Mouse (Mus musculus) cerebellum, adult 11 months (tissue): Measurements from ENCODE around the gene Lgi1.

Experiments used
- DNase-seq: peaks from one replicate; pipeline ENCODE4 v3.0.0; 2022

Gene Lgi1

GRCm38 (mm10) chr19:38263829-38264504 lies 369 bp upstream of the Lgi1 start:
- peak; percentile 67 for DNase-seq

DNA sequence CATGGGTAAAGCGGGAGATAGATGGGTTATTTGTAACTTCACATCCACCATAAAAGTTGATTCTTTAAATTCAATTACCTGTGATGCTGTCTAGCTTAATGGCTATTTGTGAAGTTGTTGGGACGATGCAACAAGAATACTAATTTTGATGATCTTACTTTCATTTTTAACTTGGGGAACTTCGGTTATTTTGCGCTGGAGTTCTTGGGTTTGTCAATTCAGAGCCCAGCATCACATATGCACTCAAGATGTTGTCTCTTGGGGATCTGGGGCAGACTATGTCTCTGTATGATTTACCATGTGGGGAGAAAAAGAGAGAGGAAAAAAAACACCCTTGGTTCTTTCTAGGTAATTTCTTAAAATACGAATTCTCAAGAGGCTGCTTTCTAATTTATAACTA lies 1.4 kb downstream of the Lgi1 start:
- no peak for DNase-seq

- DNase-seq = no peak
Observed at GRCm38 (mm10) chr19:38267469-38267868, 3.1 kb downstream of the Lgi1 start.

DNA sequence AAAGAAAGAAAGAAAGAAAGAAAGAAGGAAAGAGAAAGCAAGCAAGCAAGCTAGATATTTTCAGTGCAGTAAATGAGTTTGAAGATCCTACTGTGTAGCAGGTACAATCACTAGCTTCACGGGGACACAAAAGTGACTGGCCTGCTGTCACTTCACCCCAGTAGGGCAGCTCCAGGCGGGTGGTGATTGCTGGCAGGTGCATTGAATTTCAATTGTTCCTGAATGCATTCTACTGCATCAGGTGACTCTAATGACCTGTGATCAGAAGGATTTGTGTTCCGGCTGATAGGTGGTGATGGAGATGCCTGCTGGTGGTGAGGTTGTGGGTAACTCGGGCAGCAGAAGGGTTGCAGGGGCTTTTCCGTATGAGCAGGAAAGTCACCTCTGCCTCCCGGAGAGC lies 6.7 kb downstream of the Lgi1 start:
- no peak for DNase-seq

DNA sequence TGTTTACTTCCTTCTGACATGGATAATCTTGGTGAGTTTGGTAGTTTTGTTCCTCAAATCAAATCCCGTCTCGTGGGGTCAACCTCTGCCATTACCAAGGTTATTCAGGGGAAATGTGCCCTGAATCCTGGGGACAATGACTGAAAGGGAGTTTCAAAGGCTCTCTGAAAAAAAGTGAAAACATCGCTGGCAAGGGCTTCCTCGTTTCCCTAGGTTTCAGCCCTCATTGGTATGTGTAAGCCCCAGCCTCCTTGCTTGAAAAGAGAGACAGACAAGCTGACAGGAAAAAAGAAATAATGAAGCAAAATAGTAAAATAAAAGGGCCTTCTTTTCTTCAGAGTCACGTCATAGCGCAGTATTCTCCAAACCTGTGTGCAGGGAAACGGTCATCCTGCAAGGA lies 9.5 kb downstream of the Lgi1 start:
- no peak for DNase-seq

DNA sequence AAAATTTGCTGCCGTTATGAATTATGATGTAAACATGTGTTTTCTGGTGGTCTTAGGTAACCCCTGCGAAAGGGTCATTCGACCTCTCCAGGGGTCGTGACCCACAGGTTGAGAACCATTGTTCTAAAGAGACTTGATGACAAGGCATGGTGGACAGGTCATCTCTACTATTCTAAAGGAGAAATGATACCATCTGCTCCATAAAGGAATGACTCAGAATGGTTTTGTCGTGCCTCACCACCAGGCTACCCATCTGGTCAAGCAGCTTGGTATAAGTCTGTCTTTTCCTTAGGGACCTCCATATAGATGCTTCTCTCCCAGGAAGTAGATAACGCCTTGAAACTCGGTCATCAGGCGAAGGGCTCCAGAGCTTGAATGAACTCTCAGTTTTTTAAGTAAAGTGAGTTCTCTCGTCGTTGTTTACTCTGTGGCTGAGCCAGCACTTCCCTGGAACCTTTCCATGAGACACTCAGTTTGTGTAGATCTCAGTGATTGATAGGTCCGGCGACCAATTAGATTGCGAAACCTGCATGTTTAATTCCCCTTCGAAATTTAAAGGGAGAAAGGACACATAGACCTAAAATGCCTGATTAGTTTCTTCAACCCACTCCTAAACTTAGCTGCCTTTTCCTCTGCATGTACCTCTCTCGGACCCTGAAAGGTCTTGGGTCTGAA lies 10.5 kb downstream of the Lgi1 start:
- DNase-seq = no peak

- no peak for DNase-seq
Observed at GRCm38 (mm10) chr19:38276226-38276625, 11.9 kb downstream of the Lgi1 start.

DNA sequence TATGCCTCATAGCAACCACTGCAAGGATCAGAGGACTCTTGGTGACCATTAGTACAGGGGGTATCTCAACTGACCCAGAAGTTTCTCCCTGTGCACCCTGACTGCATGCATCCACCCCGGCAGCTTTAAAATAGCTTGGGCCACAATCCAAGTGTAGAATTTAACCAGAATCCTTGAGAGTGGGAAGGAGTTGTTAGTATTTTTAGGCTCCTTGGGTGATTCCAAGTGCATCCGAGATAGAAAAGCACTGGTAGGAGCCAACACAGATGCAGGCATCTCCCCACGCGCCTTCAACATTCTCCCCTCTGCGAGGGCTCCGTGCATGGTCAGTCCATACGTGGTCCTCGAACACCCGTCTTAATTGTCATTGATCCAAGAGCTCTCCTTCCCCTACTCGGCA lies 15.9 kb downstream of the Lgi1 start:
- DNase-seq = no peak

- DNase-seq = no peak
Observed at GRCm38 (mm10) chr19:38282407-38282806, 18.1 kb downstream of the Lgi1 start.

- DNase-seq = no peak
Observed at GRCm38 (mm10) chr19:38288556-38288955, 24.2 kb downstream of the Lgi1 start.

GRCm38 (mm10) chr19:38291432-38291831 lies 27.1 kb downstream of the Lgi1 start:
- DNase-seq = no peak

- DNase-seq = no peak
Observed at GRCm38 (mm10) chr19:38298018-38298626, 33.8 kb downstream of the Lgi1 start.

DNA sequence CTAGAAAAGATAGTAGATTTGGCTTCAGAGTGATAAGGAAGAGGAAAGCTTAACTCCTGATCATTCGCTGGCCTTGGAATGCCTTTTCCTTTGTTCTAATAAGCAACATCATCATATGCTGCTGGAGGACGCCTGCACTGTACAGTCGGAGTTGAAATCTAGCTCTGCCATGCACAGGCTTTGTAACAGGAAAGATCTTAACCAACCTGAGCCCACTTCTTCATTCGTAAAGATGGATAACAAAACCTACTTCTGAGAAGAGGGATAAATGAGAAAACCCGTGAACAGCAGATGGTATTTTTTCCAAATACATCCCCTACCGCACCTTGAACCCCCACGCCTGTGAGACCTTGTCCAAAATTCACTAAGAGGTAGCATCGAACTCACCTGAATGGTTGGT lies 43.8 kb downstream of the Lgi1 start:
- DNase-seq = no peak

DNA sequence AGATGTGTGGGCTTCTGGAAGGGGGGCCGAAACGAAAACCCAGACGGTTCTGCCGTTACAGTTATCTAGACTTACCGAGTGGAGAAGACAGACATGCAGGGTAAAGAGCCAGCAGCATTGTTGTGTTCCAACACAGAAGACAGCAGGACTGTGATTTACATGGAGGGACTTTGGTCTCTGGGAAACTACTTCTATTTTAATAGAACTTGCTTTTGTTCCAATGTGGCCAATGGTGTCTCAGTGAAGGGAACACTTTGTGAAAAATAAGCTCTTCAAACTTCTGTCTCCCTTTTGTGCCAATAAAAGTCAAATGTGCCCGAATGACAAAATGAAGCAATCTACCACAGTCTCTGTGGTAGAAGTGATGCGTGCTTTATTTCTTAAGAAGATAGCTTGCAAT lies 50.8 kb downstream of the Lgi1 start:
- no peak for DNase-seq

DNA sequence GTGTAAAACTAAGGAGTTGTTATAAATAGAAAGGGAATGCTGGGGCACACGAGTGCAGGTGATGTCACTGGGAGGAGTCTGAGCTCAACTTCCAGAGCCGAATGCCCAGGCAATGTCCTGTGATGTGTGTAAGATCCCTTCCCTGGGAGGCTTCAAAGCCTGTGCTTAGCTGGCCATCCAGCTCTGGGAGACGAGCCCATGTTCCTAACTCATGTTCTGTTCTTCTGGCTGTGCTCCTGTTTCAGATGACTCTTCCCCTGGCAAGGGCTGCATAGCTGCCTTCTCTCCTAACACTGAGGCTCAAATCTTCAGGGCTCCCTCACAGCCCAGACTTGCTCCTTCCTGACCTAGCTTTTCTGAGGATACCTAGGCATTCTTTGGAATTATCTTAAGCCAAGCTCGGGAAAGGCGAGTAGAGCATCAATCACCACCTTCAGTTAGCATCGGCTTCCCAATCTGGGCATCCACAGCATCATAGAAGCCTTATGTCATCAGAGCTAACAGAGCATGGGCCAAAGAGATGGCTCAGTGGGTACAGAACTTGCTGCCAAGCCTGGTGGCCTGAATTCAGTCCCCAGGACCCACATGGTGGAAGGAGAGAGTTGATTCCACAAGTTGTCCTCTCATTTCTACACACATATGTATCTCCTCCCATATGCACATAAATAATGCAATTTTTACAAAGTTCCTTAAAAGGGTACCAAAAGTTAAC lies 52.4 kb downstream of the Lgi1 start:
- peak; percentile 14 for DNase-seq

GRCm38 (mm10) chr19:38318308-38318707 lies 54.0 kb downstream of the Lgi1 start:
- DNase-seq = no peak

DNA sequence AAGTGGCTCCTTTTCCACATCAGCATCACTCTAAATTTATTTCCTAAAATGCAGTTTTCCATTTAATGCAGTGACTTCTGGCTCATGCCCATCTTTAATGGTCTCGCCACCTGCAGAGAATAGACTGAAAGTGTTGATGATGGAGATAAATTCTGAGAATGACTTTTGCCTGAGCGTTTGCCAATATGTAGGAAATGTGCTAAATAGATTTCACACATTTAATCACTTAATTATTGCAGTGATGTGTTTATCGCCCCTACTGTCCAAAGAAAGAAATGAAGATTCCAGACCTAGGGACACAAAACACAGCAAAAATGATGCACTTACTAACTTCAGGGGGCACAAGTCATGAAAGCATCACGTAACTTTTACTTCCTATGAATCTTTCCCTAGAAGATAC lies 54.8 kb downstream of the Lgi1 start:
- DNase-seq = no peak

GRCm38 (mm10) chr19:38320651-38321188 lies 56.4 kb downstream of the Lgi1 start:
- no peak for DNase-seq

GRCm38 (mm10) chr19:38323726-38324125 lies 59.4 kb downstream of the Lgi1 start:
- DNase-seq = no peak

DNA sequence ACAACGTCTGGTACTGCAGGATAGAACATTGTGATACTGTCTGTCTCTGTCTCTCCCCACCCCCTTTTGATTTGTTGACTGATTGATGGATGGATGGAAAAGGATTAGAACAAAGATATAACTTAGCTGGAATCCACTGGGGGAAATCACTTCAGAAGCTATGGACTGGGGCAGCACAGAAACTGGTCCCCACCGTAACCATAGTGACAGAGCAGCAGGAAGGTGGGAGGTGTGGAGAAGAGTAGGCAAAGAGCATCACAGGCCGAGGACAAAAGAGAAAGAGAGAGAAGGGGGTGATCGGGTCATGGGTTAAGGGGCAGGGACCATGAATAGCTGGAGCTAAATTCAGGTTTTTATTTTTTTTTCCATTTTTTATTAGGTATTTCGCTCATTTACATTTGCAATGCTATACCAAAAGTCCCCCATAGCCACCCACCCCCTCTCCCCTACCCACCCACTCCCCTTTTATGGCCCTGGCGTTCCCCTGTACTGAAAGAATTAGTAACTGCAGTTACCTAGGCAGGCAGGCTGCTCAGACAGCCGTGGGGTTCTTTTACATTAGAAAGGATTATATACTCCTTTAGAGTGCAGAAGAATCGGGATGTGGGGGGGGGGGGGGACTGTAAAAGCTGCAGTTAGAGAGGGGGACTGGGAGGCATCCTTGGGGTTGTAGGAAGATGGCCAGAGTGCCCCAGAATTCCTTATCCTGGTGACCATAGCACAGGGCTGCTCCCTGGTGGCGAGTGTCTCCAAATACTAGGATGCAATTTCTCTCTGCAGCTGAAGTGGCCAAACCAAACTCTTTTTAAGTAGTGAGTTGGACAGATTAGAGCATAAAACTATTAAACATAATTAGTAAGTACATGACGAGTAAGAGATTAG lies 60.1 kb downstream of the Lgi1 start:
- peak; percentile 35 for DNase-seq

DNA sequence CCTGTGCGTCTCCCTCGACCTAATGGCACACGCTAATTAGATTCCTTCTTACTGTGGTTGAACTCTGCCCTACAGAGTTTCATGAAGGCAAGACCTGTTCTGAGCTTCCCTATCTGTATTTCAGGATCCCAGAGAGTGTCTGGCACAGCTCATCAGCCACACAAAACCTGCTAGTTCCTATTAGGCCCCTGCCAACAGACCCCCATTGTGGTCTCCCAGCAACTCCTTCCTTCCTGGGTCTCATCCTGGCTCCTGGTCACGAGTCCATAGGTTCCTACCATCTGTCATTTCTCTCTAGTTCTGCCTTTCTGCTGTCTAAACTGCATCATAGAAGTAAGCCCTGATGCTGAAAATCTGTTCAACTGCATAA lies 60.7 kb downstream of the Lgi1 start:
- no peak for DNase-seq

DNA sequence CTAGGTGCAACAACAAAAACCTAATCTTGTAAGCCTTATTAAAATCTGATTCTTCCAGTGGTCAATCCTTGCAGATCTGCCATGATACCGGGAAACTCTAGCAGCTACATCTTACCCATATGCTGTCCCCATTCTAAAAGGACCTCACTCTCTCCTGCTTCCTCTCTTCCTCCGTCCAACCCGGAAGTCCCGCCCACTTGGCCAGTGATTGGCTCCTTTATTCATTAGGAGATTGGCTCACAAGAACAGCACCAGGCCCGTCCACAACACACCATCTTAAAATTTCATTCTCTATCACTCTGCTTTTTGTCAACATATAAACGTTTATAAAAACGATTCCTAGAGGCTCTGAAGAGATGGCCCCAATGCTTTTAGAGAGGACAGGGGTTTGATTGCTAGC lies 61.5 kb downstream of the Lgi1 start:
- no peak for DNase-seq

- no peak for DNase-seq
Observed at GRCm38 (mm10) chr19:38327002-38327401, 62.7 kb downstream of the Lgi1 start.
